Mouse (Mus musculus) cerebellum, postnatal 4 days (tissue): ENCODE measurements around the gene Zfp981.
"Not testable (repeated sequence)": the region's sequence is repeated elsewhere in the genome, so short reads cannot be mapped to it uniquely, and the experiment has no call there.

Experiments used
- DNase-seq, 2 experiments: peaks; one replicate each; pipeline ENCODE4 v3.0.0; 2022; ENCODE audit warnings: low spot score in 2 of 2, mixed read lengths in 1 of 2

Gene Zfp981

GRCm38 (mm10) chr4:146501727-146502126 is at the start of gene Zfp981:
TSS of gene Zfp981 (plus strand) at chr4:146502027.
- not testable (repeated sequence) for DNase-seq

GRCm38 (mm10) chr4:146452576-146452975 is 49.3 kb upstream of the Zfp981 start:
- DNase-seq = not testable (repeated sequence)

GRCm38 (mm10) chr4:146454170-146454569 is 47.7 kb upstream of the Zfp981 start:
- not testable (repeated sequence) for DNase-seq

GRCm38 (mm10) chr4:146454896-146455295 is 46.9 kb upstream of the Zfp981 start:
- DNase-seq = no peak

GRCm38 (mm10) chr4:146455321-146455721 is 46.5 kb upstream of the Zfp981 start:
- no peak for DNase-seq

- DNase-seq = no peak
Measured at GRCm38 (mm10) chr4:146456061-146456726, 45.6 kb upstream of the Zfp981 start.

- DNase-seq = no peak
Measured at GRCm38 (mm10) chr4:146457126-146457525, 44.7 kb upstream of the Zfp981 start.

- DNase-seq = no peak
Measured at GRCm38 (mm10) chr4:146457720-146458119, 44.1 kb upstream of the Zfp981 start.

- DNase-seq = not testable (repeated sequence)
Measured at GRCm38 (mm10) chr4:146459822-146460221, 42.0 kb upstream of the Zfp981 start.

GRCm38 (mm10) chr4:146460685-146461084 is 41.1 kb upstream of the Zfp981 start:
- DNase-seq = not testable (repeated sequence)

- not testable (repeated sequence) for DNase-seq
Measured at GRCm38 (mm10) chr4:146463649-146464351, 38.0 kb upstream of the Zfp981 start.

GRCm38 (mm10) chr4:146469984-146470383 is 31.8 kb upstream of the Zfp981 start:
- DNase-seq = not testable (repeated sequence)

- not testable (repeated sequence) for DNase-seq
Measured at GRCm38 (mm10) chr4:146474181-146474580, 27.6 kb upstream of the Zfp981 start.

GRCm38 (mm10) chr4:146474716-146475676 is 26.8 kb upstream of the Zfp981 start:
- DNase-seq = not testable (repeated sequence)

- DNase-seq = not testable (repeated sequence)
Measured at GRCm38 (mm10) chr4:146476260-146476659, 25.6 kb upstream of the Zfp981 start.

GRCm38 (mm10) chr4:146476959-146477358 is 24.9 kb upstream of the Zfp981 start:
- DNase-seq = not testable (repeated sequence)

GRCm38 (mm10) chr4:146480376-146481096 is 21.3 kb upstream of the Zfp981 start:
- DNase-seq = not testable (repeated sequence)

- not testable (repeated sequence) for DNase-seq
Measured at GRCm38 (mm10) chr4:146482546-146482945, 19.3 kb upstream of the Zfp981 start.

- not testable (repeated sequence) for DNase-seq
Measured at GRCm38 (mm10) chr4:146483571-146484280, 18.1 kb upstream of the Zfp981 start.

- not testable (repeated sequence) for DNase-seq
Measured at GRCm38 (mm10) chr4:146484676-146485075, 17.2 kb upstream of the Zfp981 start.
